Mouse (Mus musculus) E14TG2a.4 (cell line): ENCODE measurements at regions not wholly inside any gene's neighbourhood (a gene's known extent, or its start where the extent isn't known, plus 50 kb on each side); places are given as distances from the start of the nearest gene placed in this dataset.
A peak's percentile ranks its signal among the peaks of the same experiment; 100 is the strongest.

ENCODE experiments used
- H3K27me3 ChIP-seq: 2 replicates; pipeline ENCODE4 v1.6.1; 2014; ENCODE audit warnings: low read length, control low read depth; ENCODE audit not compliant: insufficient read depth
- H3K36me3 ChIP-seq: 2 replicates; pipeline ENCODE4 v1.6.1; 2014; ENCODE audit warnings: low read length, control low read depth; ENCODE audit not compliant: insufficient read depth
- H3K4me1 ChIP-seq: replicated peaks from 2 replicates; pipeline ENCODE4 v1.6.1; 2014; ENCODE audit warnings: low read depth, low read length, control low read depth
- H3K4me3 ChIP-seq: replicated peaks from 2 replicates; pipeline ENCODE4 v1.5.1; 2014; ENCODE audit warnings: mild to moderate bottlenecking, low read length
- H3K9me3 ChIP-seq: 2 replicates; pipeline ENCODE4 v1.6.1; 2014; ENCODE audit warnings: low read length, control low read depth
- CTCF ChIP-seq: conservative IDR thresholded peaks from 2 replicates; pipeline ENCODE4 v1.5.1; 2014; ENCODE audit warnings: low read length
- NANOG ChIP-seq: IDR thresholded peaks from 2 replicates; pipeline ENCODE4 v1.6.1; 2014; ENCODE audit warnings: borderline replicate concordance, low read length, mixed read lengths
- POU5F1 ChIP-seq: IDR thresholded peaks from 2 replicates; pipeline ENCODE4 v1.6.1; 2014; ENCODE audit warnings: low read length, borderline replicate concordance

DNA sequence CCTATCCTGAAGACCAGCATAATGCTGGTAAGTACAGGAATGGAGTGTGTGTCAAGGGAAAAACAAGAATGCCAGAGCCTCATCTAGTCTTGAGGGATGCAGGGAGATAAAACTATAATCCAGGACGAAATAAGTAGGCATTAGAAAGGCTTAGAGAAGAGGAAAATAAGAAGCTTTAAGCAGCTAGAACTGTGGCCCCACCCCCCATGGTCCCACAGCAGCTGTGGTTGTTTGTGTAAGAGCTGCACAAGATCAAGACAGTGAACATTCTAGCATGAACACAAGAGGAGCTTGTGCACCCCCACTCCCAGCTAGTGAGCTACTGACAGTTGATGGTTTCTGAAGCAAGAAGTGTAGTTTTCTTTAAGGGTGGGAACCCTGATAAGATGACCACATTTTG is 315.9 kb downstream of the Tmem135 start:
- Histone ChIP-seq H3K27me3 (no peaks in the 10 kb centered on the region), H3K36me3 (no peaks in the 10 kb centered on the region), H3K4me3 (no peak overlapping the region), H3K9me3 (no peaks in the 10 kb centered on the region), H3K4me1 (no peaks in the 10 kb centered on the region)
- TF ChIP-seq NANOG (no peak), POU5F1 (no peak), CTCF (no peak)

DNA sequence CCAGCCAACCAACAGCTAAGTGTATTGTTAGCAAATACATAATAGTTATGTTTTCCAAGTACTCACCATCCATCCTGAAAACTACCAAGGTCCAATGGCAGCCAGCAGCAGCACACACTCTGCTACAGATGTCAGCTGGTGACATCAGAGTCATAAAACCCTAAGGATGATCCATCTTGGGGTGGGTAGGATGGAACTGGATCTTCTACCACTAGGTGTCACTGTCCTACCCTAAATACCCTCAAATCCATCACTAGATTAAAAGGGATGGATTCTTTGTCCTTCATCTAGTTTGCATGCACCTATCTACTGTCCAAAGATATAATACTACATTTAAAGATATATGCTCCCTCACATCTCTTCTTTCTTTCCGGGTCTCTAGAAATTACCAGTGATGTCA is 317.7 kb downstream of the Tmem135 start:
- no peaks in the 10 kb centered on the region for H3K36me3 ChIP-seq
- TF ChIP-seq CTCF (peak; percentile 42), NANOG (no peak), POU5F1 (no peak)
- H3K4me1 ChIP-seq: no peaks in the 10 kb centered on the region
- H3K9me3 ChIP-seq: no peaks in the 10 kb centered on the region
- no peak overlapping the region for H3K4me3 ChIP-seq
- no peaks in the 10 kb centered on the region for H3K27me3 ChIP-seq

DNA sequence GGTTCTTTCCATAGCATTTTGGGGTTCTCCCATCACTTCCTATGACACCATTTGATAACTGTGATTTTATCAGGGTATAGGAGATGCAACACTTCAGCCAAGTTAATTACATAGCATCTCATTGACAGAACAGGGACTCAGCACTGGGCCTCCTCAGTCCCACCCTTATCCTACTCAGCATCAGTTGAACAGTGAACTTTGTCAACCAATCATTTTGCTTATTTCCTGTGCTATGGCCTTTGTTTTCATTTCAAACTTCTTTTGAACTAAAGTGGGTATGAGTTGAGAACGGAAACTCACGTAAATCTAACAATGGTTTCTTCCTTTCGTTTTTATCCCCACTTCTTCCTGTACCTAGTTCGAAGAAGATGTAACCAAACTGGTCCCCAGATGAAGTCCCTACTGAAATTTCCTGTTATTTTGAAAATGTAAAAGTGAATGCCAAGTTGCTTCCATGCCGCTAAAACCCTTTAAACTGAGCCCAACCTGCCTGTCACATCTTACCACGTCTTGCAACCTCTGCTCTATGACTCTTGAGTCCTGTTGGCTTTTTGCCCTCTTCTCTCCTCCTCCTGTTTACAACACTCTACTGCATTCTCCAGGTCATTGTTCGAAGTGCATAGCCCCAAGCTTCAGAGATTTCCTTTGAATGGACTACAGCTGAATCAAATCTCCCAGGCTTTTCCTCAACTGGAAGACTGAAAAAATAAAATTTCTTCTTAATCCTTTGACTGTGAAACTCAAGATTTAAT is 329.9 kb downstream of the Tmem135 start:
- no peaks in the 10 kb centered on the region for H3K36me3 ChIP-seq
- no peaks in the 10 kb centered on the region for H3K9me3 ChIP-seq
- no peaks in the 10 kb centered on the region for H3K4me1 ChIP-seq
- H3K4me3 ChIP-seq: no peak overlapping the region
- no peaks in the 10 kb centered on the region for H3K27me3 ChIP-seq
- TF ChIP-seq CTCF (no peak), NANOG (no peak), POU5F1 (no peak)

DNA sequence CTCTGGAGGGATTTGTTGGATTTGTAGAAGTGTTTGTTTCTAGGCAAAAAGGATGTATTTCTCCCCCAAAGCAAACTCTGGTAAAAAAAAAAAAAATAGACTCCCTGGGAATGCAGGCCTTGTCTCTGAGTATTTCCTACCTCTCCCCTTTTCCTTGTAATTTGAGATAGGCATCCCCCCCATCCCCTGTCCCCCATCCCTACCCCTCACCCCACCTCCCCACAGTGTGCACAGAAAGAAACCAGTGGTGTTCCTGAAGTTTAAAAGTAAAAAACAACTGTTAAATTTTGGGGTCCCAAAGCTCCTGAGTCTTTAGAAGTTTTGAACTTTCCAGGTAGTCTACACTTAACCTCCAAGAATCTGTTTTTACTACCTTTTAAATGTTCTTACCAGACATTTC is 334.0 kb downstream of the Tmem135 start:
- Histone ChIP-seq H3K9me3 (no peaks in the 10 kb centered on the region), H3K4me1 (no peaks in the 10 kb centered on the region), H3K36me3 (no peaks in the 10 kb centered on the region), H3K4me3 (no peak overlapping the region), H3K27me3 (no peaks in the 10 kb centered on the region)
- TF ChIP-seq NANOG: no peak
- TF ChIP-seq POU5F1: no peak
- no peak for TF ChIP-seq CTCF

DNA sequence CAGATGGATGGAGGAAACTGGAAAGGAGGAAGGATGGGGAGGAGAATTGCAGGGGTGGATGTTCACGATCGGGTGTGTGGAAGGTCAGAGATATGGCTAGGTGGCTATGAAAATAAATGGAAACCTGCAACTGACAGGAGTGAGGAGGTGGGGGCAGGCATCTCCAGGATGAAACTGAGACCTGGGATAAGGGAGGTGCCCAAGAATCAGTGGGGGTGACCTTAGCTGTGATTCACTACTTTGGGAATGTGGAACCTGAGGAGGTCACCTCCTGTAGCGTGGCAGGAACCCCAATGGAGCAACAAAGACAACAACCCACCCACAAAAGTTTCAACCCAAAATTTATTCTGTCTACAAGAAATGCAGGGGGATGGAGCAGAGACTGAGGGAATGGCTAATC is 339.6 kb downstream of the Tmem135 start:
- Histone ChIP-seq H3K36me3 (no peaks in the 10 kb centered on the region), H3K4me1 (no peaks in the 10 kb centered on the region), H3K27me3 (no peaks in the 10 kb centered on the region), H3K9me3 (peaks cover 4% of the 10 kb centered on the region; the same call in 1 of the 2 replicates), H3K4me3 (no peak overlapping the region)
- TF ChIP-seq CTCF (no peak), NANOG (no peak), POU5F1 (no peak)

DNA sequence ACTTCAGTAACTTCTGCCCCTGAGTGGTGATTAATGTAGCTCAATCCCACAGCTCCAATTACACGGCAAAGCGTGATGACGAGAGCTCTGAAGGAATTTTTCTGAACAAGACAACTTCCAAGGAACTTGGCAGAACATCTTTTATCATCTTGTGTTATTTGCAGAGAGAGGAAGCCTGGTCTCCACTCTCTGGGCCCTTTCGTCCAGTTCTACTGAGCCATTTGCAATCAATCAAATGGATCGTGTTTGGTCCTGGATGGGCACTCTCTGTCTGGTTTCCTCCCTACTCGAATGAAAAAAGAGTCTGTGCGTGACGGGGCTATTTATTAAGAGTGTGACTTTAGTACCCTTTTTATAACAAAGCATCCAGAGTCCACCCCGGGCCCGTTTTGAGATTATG is 340.4 kb downstream of the Tmem135 start:
- no peak overlapping the region for H3K4me3 ChIP-seq
- no peaks in the 10 kb centered on the region for H3K4me1 ChIP-seq
- no peaks in the 10 kb centered on the region for H3K36me3 ChIP-seq
- TF ChIP-seq CTCF (no peak), NANOG (no peak), POU5F1 (no peak)
- H3K27me3 ChIP-seq: no peaks in the 10 kb centered on the region
- H3K9me3 ChIP-seq: peaks cover 4% of the 10 kb centered on the region; the same call in 1 of the 2 replicates

DNA sequence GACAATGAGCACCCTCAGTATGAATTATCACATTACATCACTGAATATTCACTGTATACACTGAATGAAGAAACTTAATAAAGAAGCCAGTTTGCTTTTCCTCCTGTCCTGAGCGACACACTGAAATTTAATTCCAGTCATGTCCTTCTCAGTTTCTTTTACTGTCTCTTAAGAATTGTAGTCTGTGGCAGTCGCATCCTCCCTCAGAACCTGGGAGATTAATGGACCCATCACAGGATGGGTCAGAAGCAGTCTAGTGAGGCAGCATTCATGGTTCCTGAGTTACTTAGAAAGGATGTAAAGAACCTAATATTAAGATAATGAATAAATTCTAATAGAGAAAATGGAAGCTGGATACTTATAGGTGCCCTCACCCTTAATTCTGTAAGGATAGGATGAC is 349.5 kb downstream of the Tmem135 start:
- no peaks in the 10 kb centered on the region for H3K9me3 ChIP-seq
- no peaks in the 10 kb centered on the region for H3K4me1 ChIP-seq
- no peak overlapping the region for H3K4me3 ChIP-seq
- TF ChIP-seq CTCF: no peak
- no peak for TF ChIP-seq NANOG
- no peak for TF ChIP-seq POU5F1
- no peaks in the 10 kb centered on the region for H3K27me3 ChIP-seq
- H3K36me3 ChIP-seq: no peaks in the 10 kb centered on the region

DNA sequence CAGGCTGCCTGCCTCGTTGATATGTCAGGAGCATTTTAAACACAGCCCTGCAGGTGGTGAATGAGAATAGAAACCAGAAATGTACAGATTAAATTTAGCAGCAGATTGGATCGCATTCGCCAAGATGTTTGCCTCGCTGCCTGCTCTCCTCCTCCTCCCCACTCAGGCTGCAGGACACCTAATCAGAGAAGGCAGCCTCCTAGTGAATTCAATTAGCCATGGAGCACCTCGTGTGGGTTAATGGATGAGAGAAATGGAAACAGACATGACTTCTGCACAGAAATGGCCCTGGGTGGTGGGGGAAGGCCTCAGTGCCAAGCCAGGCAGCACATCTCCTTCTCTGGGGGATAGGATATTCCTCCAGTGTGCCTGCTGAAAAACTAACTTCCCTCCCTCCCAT is 352.8 kb downstream of the Tmem135 start:
- Histone ChIP-seq H3K36me3 (no peaks in the 10 kb centered on the region), H3K9me3 (no peaks in the 10 kb centered on the region), H3K27me3 (no peaks in the 10 kb centered on the region), H3K4me1 (no peaks in the 10 kb centered on the region), H3K4me3 (no peak overlapping the region)
- no peak for TF ChIP-seq POU5F1
- TF ChIP-seq NANOG: no peak
- no peak for TF ChIP-seq CTCF

DNA sequence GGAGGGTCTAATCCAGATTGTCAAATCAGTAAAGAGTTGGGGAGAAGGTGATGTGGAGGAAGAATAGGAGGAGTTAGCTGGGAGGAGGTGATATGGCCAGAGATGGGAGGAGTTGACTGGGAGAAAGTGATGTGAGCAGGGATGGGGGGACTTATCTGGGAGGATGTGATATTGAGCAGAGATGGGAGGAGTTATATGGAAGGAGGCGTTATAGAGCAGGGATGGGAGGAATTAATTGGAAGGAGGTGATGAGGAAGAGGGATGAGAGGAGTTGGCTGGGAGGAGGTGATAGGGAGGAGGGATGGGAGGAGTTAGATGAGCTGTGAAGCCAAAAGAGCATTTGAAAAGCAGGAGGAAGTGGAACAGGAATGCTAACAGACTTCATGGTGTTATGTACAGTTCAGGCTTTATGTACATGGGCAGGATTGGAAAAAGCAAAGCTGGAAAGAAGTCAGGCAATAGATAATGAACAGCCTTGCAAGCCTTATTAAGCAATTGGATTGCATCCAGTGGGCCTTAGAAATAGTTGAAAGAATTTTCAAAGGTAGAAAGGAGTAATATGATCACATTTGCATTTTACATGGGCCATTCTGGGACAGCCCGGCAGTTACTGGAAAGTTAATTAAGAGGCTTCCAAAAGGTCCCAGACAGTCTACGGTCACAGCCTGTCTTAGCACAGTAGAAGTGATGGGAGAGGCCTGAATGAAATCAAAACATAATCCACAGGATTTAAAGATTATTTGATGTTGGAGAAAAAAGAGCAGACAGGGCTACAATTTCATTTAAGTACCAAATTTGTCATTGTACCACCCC is 357.4 kb downstream of the Tmem135 start:
- TF ChIP-seq NANOG: no peak
- no peak for TF ChIP-seq POU5F1
- TF ChIP-seq CTCF: no peak
- H3K9me3 ChIP-seq: no peaks in the 10 kb centered on the region
- no peaks in the 10 kb centered on the region for H3K36me3 ChIP-seq
- H3K4me1 ChIP-seq: no peaks in the 10 kb centered on the region
- no peak overlapping the region for H3K4me3 ChIP-seq
- no peaks in the 10 kb centered on the region for H3K27me3 ChIP-seq
